Mouse (Mus musculus): ENCODE measurements around the gene Fkrp.

- TF ChIP-seq CTCF (IDR thresholded peaks at IDR 0.05; ENCODE audit: extremely low read depth, insufficient read length, insufficient replicate concordance, low read depth, low read length) (no peak), POLR2A (IDR thresholded peaks at IDR 0.05; ENCODE audit: low read depth, low read length) (no peak)
Measured at GRCm38 (mm10) chr7:16811649-16812070, 4.9 kb downstream of the Fkrp start.

Measured in small intestine, adult 2 months (tissue).